Mouse (Mus musculus): ENCODE measurements around the gene Gm49373. TPM values are rescaled to one million over a fixed set of nuclear protein-coding genes. Genes with fewer than 3 reads are reported as not detected.

The Gm49373 gene
- polyA plus RNA-seq, 1 experiment from 2014 or later, result 0.64 TPM

- Histone ChIP-seq H3K4me2 (replicated peaks; ENCODE audit: low read depth, low read length) (peak overlapping the region; percentile 88), H3K27me3 (ENCODE audit: control insufficient read depth, insufficient read depth, low read length) (no peaks in the 10 kb centered on the region), H3K36me3 (ENCODE audit: control insufficient read depth, insufficient read depth, low read length) (peaks cover 47% of the 10 kb centered on the region), H3K27ac (ENCODE audit: low read depth, low read length) (no peak overlapping the region), H3K4me1 (ENCODE audit: control insufficient read depth, insufficient read depth, low read length) (peaks cover 10% of the 10 kb centered on the region), H3K4me3 (ENCODE audit: low read length) (peak overlapping the region; percentile 81), H3K9ac (ENCODE audit: low read depth, low read length) (peak overlapping the region; percentile 80), H3K9me3 (ENCODE audit: control insufficient read depth, low read length) (no peaks in the 10 kb centered on the region)
- no peak for ATAC-seq (ENCODE audit: low FRiP score, low TSS enrichment)
- WGBS, result 97% methylated on average over 1 of the region's 1 CpGs
Observed at GRCm38 (mm10) chr9:21090537-21090936, 17.6 kb upstream of the Gm49373 start.

- no peaks in the 10 kb centered on the region for H3K27me3 ChIP-seq (ENCODE audit: control insufficient read depth, insufficient read depth, low read length)
- no peak overlapping the region for H3K4me3 ChIP-seq (ENCODE audit: low read length)
- no peak for ATAC-seq (ENCODE audit: low FRiP score, low TSS enrichment)
- no peak overlapping the region for H3K4me2 ChIP-seq (replicated peaks; ENCODE audit: low read depth, low read length)
- WGBS, result 95% methylated on average over 3 of the region's 3 CpGs
- no peaks in the 10 kb centered on the region for H3K4me1 ChIP-seq (ENCODE audit: control insufficient read depth, insufficient read depth, low read length)
- peaks cover 90% of the 10 kb centered on the region for H3K36me3 ChIP-seq (ENCODE audit: control insufficient read depth, insufficient read depth, low read length)
- H3K9ac ChIP-seq (ENCODE audit: low read depth, low read length), result no peak overlapping the region
- H3K27ac ChIP-seq (ENCODE audit: low read depth, low read length), result no peak overlapping the region
- no peaks in the 10 kb centered on the region for H3K9me3 ChIP-seq (ENCODE audit: control insufficient read depth, low read length)
Observed at GRCm38 (mm10) chr9:21083324-21083723, 10.4 kb upstream of the Gm49373 start.

GRCm38 (mm10) chr9:21081127-21081526 is 8.2 kb upstream of the Gm49373 start:
- Histone ChIP-seq H3K4me1 (ENCODE audit: control insufficient read depth, insufficient read depth, low read length) (no peaks in the 10 kb centered on the region), H3K36me3 (ENCODE audit: control insufficient read depth, insufficient read depth, low read length) (peaks cover 89% of the 10 kb centered on the region), H3K4me2 (replicated peaks; ENCODE audit: low read depth, low read length) (no peak overlapping the region), H3K9ac (ENCODE audit: low read depth, low read length) (no peak overlapping the region), H3K27ac (ENCODE audit: low read depth, low read length) (no peak overlapping the region), H3K9me3 (ENCODE audit: control insufficient read depth, low read length) (no peaks in the 10 kb centered on the region), H3K4me3 (ENCODE audit: low read length) (no peak overlapping the region), H3K27me3 (ENCODE audit: control insufficient read depth, insufficient read depth, low read length) (no peaks in the 10 kb centered on the region)
- 89% methylated on average over 9 of the region's 9 CpGs for WGBS
- ATAC-seq (ENCODE audit: low FRiP score, low TSS enrichment), result no peak

DNA sequence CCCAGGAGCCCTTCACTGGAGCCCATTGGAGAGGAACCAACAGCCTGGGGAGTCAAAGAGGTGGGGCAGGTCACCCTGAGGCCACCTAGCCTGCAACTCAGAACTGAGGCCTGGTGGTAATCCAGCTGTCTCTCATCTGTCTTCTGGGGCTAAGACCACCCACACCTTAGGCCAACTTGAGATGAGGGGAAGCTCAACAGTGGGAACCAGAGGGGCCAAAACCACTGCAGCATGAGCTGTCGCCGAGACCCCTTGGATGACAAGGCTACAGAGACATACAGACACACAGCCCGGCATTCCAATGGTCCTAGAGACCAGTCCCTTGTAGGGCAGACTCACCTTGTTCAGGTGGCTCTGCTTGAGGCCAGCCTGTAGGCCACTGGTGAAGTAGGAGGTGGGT is 2.7 kb upstream of the Gm49373 start:
- WGBS, result 88% methylated on average over 3 of the region's 3 CpGs
- peaks cover 63% of the 10 kb centered on the region for H3K36me3 ChIP-seq (ENCODE audit: control insufficient read depth, insufficient read depth, low read length)
- no peak overlapping the region for H3K27ac ChIP-seq (ENCODE audit: low read depth, low read length)
- H3K9me3 ChIP-seq (ENCODE audit: control insufficient read depth, low read length), result no peaks in the 10 kb centered on the region
- H3K4me2 ChIP-seq (replicated peaks; ENCODE audit: low read depth, low read length), result no peak overlapping the region
- no peak overlapping the region for H3K9ac ChIP-seq (ENCODE audit: low read depth, low read length)
- no peak for ATAC-seq (ENCODE audit: low FRiP score, low TSS enrichment)
- no peaks in the 10 kb centered on the region for H3K27me3 ChIP-seq (ENCODE audit: control insufficient read depth, insufficient read depth, low read length)
- no peak overlapping the region for H3K4me3 ChIP-seq (ENCODE audit: low read length)
- peaks cover 6% of the 10 kb centered on the region; the same call in 1 of the 2 replicates for H3K4me1 ChIP-seq (ENCODE audit: control insufficient read depth, insufficient read depth, low read length)

GRCm38 (mm10) chr9:21074173-21074572 is 1.3 kb upstream of the Gm49373 start:
- 84% methylated on average over 1 of the region's 1 CpGs for WGBS
- Histone ChIP-seq H3K9ac (ENCODE audit: low read depth, low read length) (no peak overlapping the region), H3K36me3 (ENCODE audit: control insufficient read depth, insufficient read depth, low read length) (peaks cover 54% of the 10 kb centered on the region), H3K4me2 (replicated peaks; ENCODE audit: low read depth, low read length) (no peak overlapping the region), H3K4me3 (ENCODE audit: low read length) (no peak overlapping the region), H3K27ac (ENCODE audit: low read depth, low read length) (no peak overlapping the region), H3K4me1 (ENCODE audit: control insufficient read depth, insufficient read depth, low read length) (peaks cover 6% of the 10 kb centered on the region; the same call in 1 of the 2 replicates), H3K27me3 (ENCODE audit: control insufficient read depth, insufficient read depth, low read length) (no peaks in the 10 kb centered on the region), H3K9me3 (ENCODE audit: control insufficient read depth, low read length) (no peaks in the 10 kb centered on the region)
- no peak for ATAC-seq (ENCODE audit: low FRiP score, low TSS enrichment)

DNA sequence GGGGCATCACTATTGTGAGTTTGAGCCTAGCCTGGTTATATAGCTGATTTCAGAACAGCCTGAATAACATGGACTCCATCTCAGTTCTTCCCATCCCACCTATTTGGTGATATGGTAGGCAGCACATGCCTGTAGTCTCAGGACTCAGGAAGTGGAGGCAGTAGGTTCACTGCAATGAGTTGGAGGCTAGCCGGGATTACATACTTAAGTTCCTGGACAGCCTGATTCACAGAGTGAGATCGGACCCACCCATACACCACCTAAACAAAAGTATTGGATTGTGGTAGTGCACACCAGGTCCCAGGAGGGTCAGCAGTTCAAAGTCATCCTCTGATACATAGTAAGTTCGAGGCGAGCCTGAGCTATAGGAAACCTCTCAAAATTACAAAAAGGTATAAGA is 255 bp downstream of the Gm49373 start:
- Histone ChIP-seq H3K4me1 (ENCODE audit: control insufficient read depth, insufficient read depth, low read length) (peaks cover 6% of the 10 kb centered on the region; the same call in 1 of the 2 replicates), H3K9ac (ENCODE audit: low read depth, low read length) (peak overlapping the region; percentile 82), H3K27me3 (ENCODE audit: control insufficient read depth, insufficient read depth, low read length) (no peaks in the 10 kb centered on the region), H3K27ac (ENCODE audit: low read depth, low read length) (no peak overlapping the region), H3K36me3 (ENCODE audit: control insufficient read depth, insufficient read depth, low read length) (peaks cover 40% of the 10 kb centered on the region), H3K9me3 (ENCODE audit: control insufficient read depth, low read length) (no peaks in the 10 kb centered on the region), H3K4me3 (ENCODE audit: low read length) (peak overlapping the region; percentile 70), H3K4me2 (replicated peaks; ENCODE audit: low read depth, low read length) (peak overlapping the region; percentile 63)
- ATAC-seq (ENCODE audit: low FRiP score, low TSS enrichment), result peak; percentile 24
- 10% methylated on average over 4 of the region's 4 CpGs for WGBS

DNA sequence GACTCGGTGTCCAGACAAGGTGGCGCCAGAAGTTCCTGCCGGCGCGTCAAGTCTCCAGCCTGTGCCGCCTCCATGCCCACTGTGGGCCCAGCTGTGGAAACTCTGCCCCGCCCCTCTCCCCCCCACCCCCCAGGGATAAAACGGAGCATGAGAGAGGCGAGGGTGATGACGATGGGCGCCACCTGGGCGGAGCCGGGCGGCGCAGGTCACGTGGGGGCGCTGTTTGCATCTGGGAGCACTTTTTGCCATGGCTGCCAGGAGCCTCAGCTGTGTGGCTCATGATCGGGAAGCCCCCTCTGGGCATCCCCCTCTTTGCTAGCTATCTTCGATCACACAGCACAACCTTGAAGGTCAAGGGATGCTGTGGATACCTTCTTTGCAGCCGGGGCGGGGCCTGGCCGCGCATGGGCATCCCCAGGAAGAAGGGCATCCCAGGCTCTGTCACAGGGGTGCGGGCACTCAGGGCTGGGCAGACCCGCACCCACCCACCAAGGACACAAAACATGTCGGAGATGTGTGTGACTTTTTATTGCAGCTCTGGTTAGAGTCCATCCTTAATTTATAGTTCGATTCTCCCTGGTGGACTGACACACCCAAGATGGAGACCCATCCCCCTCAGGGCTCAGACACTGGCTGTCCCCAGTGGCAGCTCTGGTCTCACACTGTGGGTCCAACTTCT is 5.8 kb downstream of the Gm49373 start, which contains the start of gene Zglp1:
TSS of gene Zglp1 (minus strand) at position 88 of the 679 bp plus-strand sequence.
- ATAC-seq (ENCODE audit: low FRiP score, low TSS enrichment), result no peak
- peaks cover 2% of the 10 kb centered on the region; the same call in 1 of the 2 replicates for H3K4me1 ChIP-seq (ENCODE audit: control insufficient read depth, insufficient read depth, low read length)
- peaks cover 49% of the 10 kb centered on the region for H3K36me3 ChIP-seq (ENCODE audit: control insufficient read depth, insufficient read depth, low read length)
- no peaks in the 10 kb centered on the region for H3K27me3 ChIP-seq (ENCODE audit: control insufficient read depth, insufficient read depth, low read length)
- H3K9me3 ChIP-seq (ENCODE audit: control insufficient read depth, low read length), result no peaks in the 10 kb centered on the region
- 86% methylated on average over 26 of the region's 27 CpGs for WGBS
- no peak within 1 kb of the TSS for H3K9ac ChIP-seq (ENCODE audit: low read depth, low read length)
- no peak within 1 kb of the TSS for H3K4me3 ChIP-seq (ENCODE audit: low read length)
- H3K4me2 ChIP-seq (replicated peaks; ENCODE audit: low read depth, low read length), result no peak within 1 kb of the TSS
- H3K27ac ChIP-seq (ENCODE audit: low read depth, low read length), result no peak within 1 kb of the TSS

- Histone ChIP-seq H3K4me2 (replicated peaks; ENCODE audit: low read depth, low read length) (no peak overlapping the region), H3K9ac (ENCODE audit: low read depth, low read length) (no peak overlapping the region), H3K27me3 (ENCODE audit: control insufficient read depth, insufficient read depth, low read length) (no peaks in the 10 kb centered on the region), H3K27ac (ENCODE audit: low read depth, low read length) (no peak overlapping the region), H3K36me3 (ENCODE audit: control insufficient read depth, insufficient read depth, low read length) (peaks cover 38% of the 10 kb centered on the region), H3K9me3 (ENCODE audit: control insufficient read depth, low read length) (no peaks in the 10 kb centered on the region), H3K4me1 (ENCODE audit: control insufficient read depth, insufficient read depth, low read length) (no peaks in the 10 kb centered on the region), H3K4me3 (ENCODE audit: low read length) (no peak overlapping the region)
- ATAC-seq (ENCODE audit: low FRiP score, low TSS enrichment), result no peak
- 85% methylated on average over 2 of the region's 2 CpGs for WGBS
Observed at GRCm38 (mm10) chr9:21062928-21063327, 10.0 kb downstream of the Gm49373 start.

GRCm38 (mm10) chr9:21051578-21051977 is 21.3 kb downstream of the Gm49373 start:
- WGBS, result 62% methylated on average over 10 of the region's 10 CpGs
- ATAC-seq (ENCODE audit: low FRiP score, low TSS enrichment), result no peak
- H3K36me3 ChIP-seq (ENCODE audit: control insufficient read depth, insufficient read depth, low read length), result no peaks in the 10 kb centered on the region

More at GRCm38 (mm10) chr9:21051578-21051977, 21.3 kb downstream of the Gm49373 start:
- Histone ChIP-seq H3K9ac (ENCODE audit: low read depth, low read length) (no peak overlapping the region), H3K9me3 (ENCODE audit: control insufficient read depth, low read length) (no peaks in the 10 kb centered on the region), H3K4me3 (ENCODE audit: low read length) (no peak overlapping the region), H3K27ac (ENCODE audit: low read depth, low read length) (no peak overlapping the region), H3K4me1 (ENCODE audit: control insufficient read depth, insufficient read depth, low read length) (no peaks in the 10 kb centered on the region), H3K4me2 (replicated peaks; ENCODE audit: low read depth, low read length) (no peak overlapping the region), H3K27me3 (ENCODE audit: control insufficient read depth, insufficient read depth, low read length) (no peaks in the 10 kb centered on the region)
